Mouse (Mus musculus) thymus, adult 18-20 months (tissue): ENCODE data around the gene Gmppa.
A peak's percentile ranks its signal among the peaks of the same experiment; 100 is the strongest.

Experiments used
- DNase-seq, 2 experiments: peaks; one replicate each; pipeline ENCODE4 v3.0.0; 2022; ENCODE audit warnings: mixed read lengths in 2 of 2

The Gmppa gene

GRCm38 (mm10) chr1:75423780-75424390 lies 11.8 kb upstream of the Gmppa start:
- DNase-seq = no peak

- DNase-seq = no peak
Measured at GRCm38 (mm10) chr1:75425796-75426471, 9.8 kb upstream of the Gmppa start.

- DNase-seq = no peak
Measured at GRCm38 (mm10) chr1:75438782-75439181, 3.1 kb downstream of the Gmppa start.

GRCm38 (mm10) chr1:75440661-75441060 lies 4.9 kb downstream of the Gmppa start:
- DNase-seq = no peak

- DNase-seq = no peak
Measured at GRCm38 (mm10) chr1:75441471-75441996, 5.8 kb downstream of the Gmppa start.

- DNase-seq = no peak
Measured at GRCm38 (mm10) chr1:75442171-75442570, 6.4 kb downstream of the Gmppa start.

- no peak for DNase-seq
Measured at GRCm38 (mm10) chr1:75442811-75443210, 7.1 kb downstream of the Gmppa start.

- no peak for DNase-seq
Measured at GRCm38 (mm10) chr1:75443247-75444024, 7.7 kb downstream of the Gmppa start.

- no peak for DNase-seq
Measured at GRCm38 (mm10) chr1:75444208-75444607, 8.5 kb downstream of the Gmppa start.

- no peak for DNase-seq
Measured at GRCm38 (mm10) chr1:75445141-75445701, 9.5 kb downstream of the Gmppa start.

GRCm38 (mm10) chr1:75445751-75446611 lies 10.3 kb downstream of the Gmppa start:
- DNase-seq = peak; percentile 22 to 25

- no peak for DNase-seq
Measured at GRCm38 (mm10) chr1:75446656-75447055, 10.9 kb downstream of the Gmppa start.

- DNase-seq = no peak
Measured at GRCm38 (mm10) chr1:75447265-75448051, 11.7 kb downstream of the Gmppa start.

GRCm38 (mm10) chr1:75448052-75448431 lies 12.3 kb downstream of the Gmppa start:
- DNase-seq = no peak

GRCm38 (mm10) chr1:75448937-75449336 lies 13.2 kb downstream of the Gmppa start:
- DNase-seq = no peak

GRCm38 (mm10) chr1:75449377-75450135 lies 13.8 kb downstream of the Gmppa start:
- no peak for DNase-seq

- no peak for DNase-seq
Measured at GRCm38 (mm10) chr1:75450314-75451005, 14.7 kb downstream of the Gmppa start, which contains the start of gene Asic4. TSS of gene Asic4 (plus strand) at chr1:75450436.

- no peak for DNase-seq
Measured at GRCm38 (mm10) chr1:75451900-75452299, 16.2 kb downstream of the Gmppa start.

GRCm38 (mm10) chr1:75455433-75455832 lies 19.7 kb downstream of the Gmppa start:
- DNase-seq = no peak

- DNase-seq = no peak
Measured at GRCm38 (mm10) chr1:75455948-75456347, 20.2 kb downstream of the Gmppa start.
